Mouse (Mus musculus) embryonic facial prominence, embryonic 11.5 days (tissue): Measurements from ENCODE around the gene Myt1l. TPM values are rescaled to one million over a fixed set of nuclear protein-coding genes. Genes with fewer than 3 reads are reported as not detected.

Source experiments
- ATAC-seq: fragments of 200-750 bp; cut with Nextera tagmentation; replicated peaks from 2 replicates; pipeline ENCODE4 v1.8.0; 2017; ENCODE audit warnings: low read depth; ENCODE audit not compliant: insufficient number of reproducible peaks, low FRiP score, low TSS enrichment
- DNase-seq: peaks from one replicate; pipeline ENCODE4 v3.0.0-alpha.2; 2015; ENCODE audit warnings: low spot score
- H3K27ac ChIP-seq: fragments of 300-500 bp; sonication (generic); replicated peaks from 2 replicates; pipeline ENCODE4 v1.5.1; 2014; ENCODE audit warnings: mild to moderate bottlenecking, low read depth, low read length, control low read depth
- H3K27me3 ChIP-seq: fragments of 300-500 bp; sonication (generic); 2 replicates; pipeline ENCODE4 v1.6.1; 2014; ENCODE audit warnings: mild to moderate bottlenecking, low read length, moderate library complexity, mixed read lengths; ENCODE audit not compliant: control insufficient read depth, insufficient read depth
- H3K36me3 ChIP-seq: fragments of 300-500 bp; sonication (generic); replicated peaks from 2 replicates; pipeline ENCODE4 v1.6.1; 2014; ENCODE audit warnings: low read depth, mild to moderate bottlenecking, low read length, moderate library complexity, mixed read lengths; ENCODE audit not compliant: control insufficient read depth, insufficient read depth
- H3K4me1 ChIP-seq: fragments of 300-500 bp; sonication (generic); 2 replicates; pipeline ENCODE4 v1.6.1; 2014; ENCODE audit warnings: low read length, mixed read lengths; ENCODE audit not compliant: control insufficient read depth, insufficient read depth
- H3K4me2 ChIP-seq: fragments of 300-500 bp; sonication (generic); 2 replicates; pipeline ENCODE4 v1.6.1; 2014; ENCODE audit warnings: low read depth, mild to moderate bottlenecking, control low read depth, low read length, moderate library complexity
- H3K4me3 ChIP-seq: fragments of 300-500 bp; sonication (generic); 2 replicates; pipeline ENCODE4 v1.5.1; 2014; ENCODE audit warnings: low read depth, low read length, control low read depth
- H3K9ac ChIP-seq: fragments of 300-500 bp; sonication (generic); replicated peaks from 2 replicates; pipeline ENCODE4 v1.6.1; 2014; ENCODE audit warnings: mild to moderate bottlenecking, control low read depth, low read length
- H3K9me3 ChIP-seq: fragments of 300-500 bp; sonication (generic); replicated peaks from 2 replicates; pipeline ENCODE4 v1.6.1; 2016; ENCODE audit warnings: mild to moderate bottlenecking, low read length, inconsistent platforms, mixed read lengths; ENCODE audit not compliant: control insufficient read depth
- WGBS: fragments of 180-500 bp; shearing (Covaris S2); extraction: QIAGEN DNeasy Blood & Tissue Kit; methylation state at CpG from one replicate; pipeline ENCODE4 v1.1.7; 2014; 5-methylcytosine and 5-hydroxymethylcytosine counted together
- polyA plus RNA-seq: library from polyadenylated mRNA; unstranded; fragments of >200 nt; fragmentation: Nextera tagmentation; extraction: Ambion mirVana; gene quantifications from 2 replicates; pipeline ENCODE4 v1.2.1, GENCODE M21; 2014

Gene Myt1l
- polyA plus RNA-seq, 1 experiment from 2014 or later = 3.0 TPM

DNA sequence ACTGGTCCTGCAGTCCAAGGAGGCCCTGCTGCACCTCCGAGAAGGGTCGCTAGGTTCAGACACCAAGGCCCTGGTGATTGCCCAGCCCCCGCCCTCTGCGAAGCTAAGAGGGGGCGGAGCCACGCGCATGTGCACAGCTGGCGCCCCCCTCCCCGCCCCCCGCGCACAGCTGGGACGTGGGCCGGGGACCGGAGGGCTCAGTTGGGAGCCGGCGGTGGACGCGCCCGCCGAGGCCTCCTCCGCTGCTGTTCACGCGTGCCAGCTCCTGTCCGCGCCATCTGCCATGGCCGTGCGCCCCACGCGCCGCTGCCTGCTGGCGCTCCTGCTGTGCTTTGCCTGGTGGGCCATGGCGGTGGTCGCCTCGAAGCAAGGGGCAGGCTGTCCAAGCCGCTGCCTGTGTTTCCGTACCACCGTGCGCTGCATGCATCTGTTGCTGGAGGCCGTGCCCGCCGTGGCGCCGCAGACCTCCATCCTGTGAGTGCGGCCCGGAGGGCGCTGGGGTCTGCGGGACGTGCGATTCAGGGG, 409.7 kb downstream of the Myt1l start:
- H3K9ac ChIP-seq = peak overlapping the region; percentile 94
- no peaks in the 10 kb centered on the region for H3K27me3 ChIP-seq
- under 1% methylated on average over 44 of the region's 49 CpGs for WGBS
- peaks cover 3% of the 10 kb centered on the region; the same call in 1 of the 2 replicates for H3K4me1 ChIP-seq
- H3K27ac ChIP-seq = peak overlapping the region; percentile 81
- peak overlapping the region; percentile 46 for H3K4me2 ChIP-seq
- H3K4me3 ChIP-seq = peak overlapping the region; percentile 85
- H3K9me3 ChIP-seq = no peaks in the 10 kb centered on the region
- no peaks in the 10 kb centered on the region for H3K36me3 ChIP-seq
- ATAC-seq (peak; percentile 81), DNase-seq (peak; percentile 90)

DNA sequence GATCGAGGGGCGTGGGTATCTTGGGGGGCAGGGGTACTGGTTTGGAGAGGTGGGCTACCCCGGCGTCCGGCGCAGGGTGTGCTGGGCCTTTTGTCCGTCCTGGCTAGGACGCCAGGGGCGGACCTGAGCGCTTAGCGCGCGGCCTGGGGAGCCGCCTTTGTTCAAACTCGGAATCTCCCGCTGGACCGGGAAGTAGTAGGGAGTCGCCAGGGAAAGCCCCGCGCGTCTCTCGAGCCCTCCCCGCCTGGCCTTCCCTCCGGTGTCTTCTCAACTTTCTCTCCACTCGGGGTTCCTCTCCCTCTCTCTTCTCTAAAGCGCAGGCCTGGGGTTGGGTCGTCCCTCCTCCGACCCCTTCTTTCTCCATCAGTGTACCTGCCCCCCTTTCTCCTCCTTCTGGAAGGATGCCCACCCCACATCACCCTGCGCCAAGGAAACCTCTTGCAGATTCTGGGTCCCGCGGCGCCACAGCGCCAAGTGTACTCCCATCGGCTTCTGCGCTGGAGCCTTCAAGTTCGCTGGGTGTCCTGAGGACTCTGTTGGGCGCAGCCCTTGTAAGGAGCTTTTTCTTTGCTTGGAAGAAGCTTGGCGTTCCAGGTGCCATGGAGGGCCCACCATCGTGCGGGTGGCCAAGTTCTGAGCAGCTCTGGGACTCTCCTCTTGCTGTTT, 410.3 kb downstream of the Myt1l start:
- ATAC-seq (peak; percentile 84), DNase-seq (peak; percentile 74)
- no peaks in the 10 kb centered on the region for H3K36me3 ChIP-seq
- H3K9ac ChIP-seq = peak overlapping the region; percentile 94
- H3K27me3 ChIP-seq = no peaks in the 10 kb centered on the region
- no peaks in the 10 kb centered on the region for H3K9me3 ChIP-seq
- peak overlapping the region; percentile 85 for H3K4me3 ChIP-seq
- H3K27ac ChIP-seq = peak overlapping the region; percentile 81
- WGBS = under 1% methylated on average over 40 of the region's 40 CpGs
- H3K4me1 ChIP-seq = peaks cover 3% of the 10 kb centered on the region; the same call in 1 of the 2 replicates
- H3K4me2 ChIP-seq = peak overlapping the region; percentile 46

GRCm38 (mm10) chr12:29939261-29939671, 411.1 kb downstream of the Myt1l start:
- Histone ChIP-seq H3K4me2 (peak overlapping the region; percentile 46), H3K36me3 (no peaks in the 10 kb centered on the region), H3K27me3 (no peaks in the 10 kb centered on the region), H3K9me3 (no peaks in the 10 kb centered on the region), H3K4me1 (peaks cover 3% of the 10 kb centered on the region; the same call in 1 of the 2 replicates), H3K9ac (peak overlapping the region; percentile 94), H3K4me3 (peak overlapping the region; percentile 85), H3K27ac (no peak overlapping the region)
- WGBS = 5% methylated on average over 8 of the region's 8 CpGs
- ATAC-seq = no peak
- peak; percentile 22 for DNase-seq

GRCm38 (mm10) chr12:29942435-29942834, 414.3 kb downstream of the Myt1l start:
- 85% methylated on average over 2 of the region's 2 CpGs for WGBS
- Histone ChIP-seq H3K4me1 (peaks cover 3% of the 10 kb centered on the region; the same call in 1 of the 2 replicates), H3K27ac (no peak overlapping the region), H3K36me3 (no peaks in the 10 kb centered on the region), H3K9ac (no peak overlapping the region), H3K9me3 (no peaks in the 10 kb centered on the region), H3K4me2 (no peak overlapping the region), H3K4me3 (no peak overlapping the region), H3K27me3 (no peaks in the 10 kb centered on the region)
- ATAC-seq (no peak), DNase-seq (no peak)

GRCm38 (mm10) chr12:29944650-29945049, 416.5 kb downstream of the Myt1l start:
- no peaks in the 10 kb centered on the region for H3K36me3 ChIP-seq
- peaks cover 3% of the 10 kb centered on the region; the same call in 1 of the 2 replicates for H3K4me1 ChIP-seq
- H3K4me2 ChIP-seq = no peak overlapping the region
- ATAC-seq (no peak), DNase-seq (no peak)
- no peak overlapping the region for H3K27ac ChIP-seq
- H3K27me3 ChIP-seq = no peaks in the 10 kb centered on the region
- no peak overlapping the region for H3K9ac ChIP-seq
- H3K9me3 ChIP-seq = no peaks in the 10 kb centered on the region
- WGBS = 86% methylated on average over 3 of the region's 3 CpGs
- H3K4me3 ChIP-seq = no peak overlapping the region

DNA sequence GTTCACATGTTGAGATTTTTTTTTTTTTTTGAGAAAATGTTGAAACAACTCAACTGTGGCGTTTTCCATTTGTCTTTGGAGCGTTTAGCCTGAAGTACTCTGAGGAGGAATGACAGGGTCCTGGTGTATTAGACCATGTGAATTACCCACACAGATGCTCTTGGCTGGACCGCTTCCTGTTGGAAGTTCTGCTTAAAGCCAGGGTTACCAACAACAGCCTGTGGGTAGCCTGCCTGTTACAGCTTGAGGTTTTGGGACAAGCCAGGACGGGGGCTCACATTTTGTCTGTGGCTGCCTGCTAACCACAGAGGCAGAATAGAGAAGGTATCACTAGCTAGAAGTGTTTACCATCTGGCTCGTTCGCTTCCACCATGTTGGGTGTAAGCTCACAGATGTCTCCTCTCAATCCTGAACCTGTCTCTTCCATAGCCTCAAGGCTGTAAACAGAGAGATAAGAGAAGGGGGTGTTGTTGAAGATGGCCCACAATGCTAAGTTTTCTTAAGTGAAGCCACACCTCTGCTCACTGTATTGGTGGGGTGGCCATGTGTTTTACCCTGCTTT, 417.1 kb downstream of the Myt1l start:
- no peak overlapping the region for H3K9ac ChIP-seq
- no peak overlapping the region for H3K4me3 ChIP-seq
- ATAC-seq = no peak
- DNase-seq = no peak
- WGBS = 80% methylated on average over 6 of the region's 6 CpGs
- H3K27ac ChIP-seq = no peak overlapping the region
- H3K4me2 ChIP-seq = no peak overlapping the region
- H3K36me3 ChIP-seq = no peaks in the 10 kb centered on the region
- H3K9me3 ChIP-seq = no peaks in the 10 kb centered on the region
- 0 out of 2 replicates have a peak, but pooled peaks cover under 1% of the 10 kb centered on the region for H3K4me1 ChIP-seq
- H3K27me3 ChIP-seq = no peaks in the 10 kb centered on the region

DNA sequence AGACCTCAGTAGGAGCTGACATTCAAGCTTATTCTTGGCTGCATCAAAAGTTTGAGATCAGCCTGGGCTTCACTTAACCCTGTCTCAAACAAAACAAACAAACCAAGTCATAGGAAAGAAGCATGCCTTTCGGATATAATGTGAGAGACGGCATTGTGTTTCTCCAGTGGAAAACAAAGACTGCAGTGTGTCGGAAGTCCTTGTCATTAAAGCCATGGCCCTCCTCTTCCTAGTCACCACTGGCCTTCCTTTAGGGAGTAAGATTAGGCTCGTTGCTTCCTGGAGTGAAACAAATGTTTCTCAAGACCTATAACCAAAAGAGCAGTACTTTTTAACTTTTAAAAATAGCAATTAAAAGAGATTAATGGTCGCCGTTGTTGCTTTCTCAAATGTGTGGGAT, 422.9 kb downstream of the Myt1l start:
- no peaks in the 10 kb centered on the region for H3K9me3 ChIP-seq
- no peak overlapping the region for H3K4me2 ChIP-seq
- H3K9ac ChIP-seq = no peak overlapping the region
- WGBS = 32% methylated on average over 6 of the region's 6 CpGs
- no peaks in the 10 kb centered on the region; the same call in 1 of the 2 replicates for H3K4me1 ChIP-seq
- DNase-seq (no peak), ATAC-seq (no peak)
- H3K27ac ChIP-seq = no peak overlapping the region
- no peak overlapping the region for H3K4me3 ChIP-seq
- no peaks in the 10 kb centered on the region for H3K27me3 ChIP-seq
- H3K36me3 ChIP-seq = no peaks in the 10 kb centered on the region

- Histone ChIP-seq H3K27me3 (no peaks in the 10 kb centered on the region), H3K9ac (no peak overlapping the region), H3K9me3 (no peaks in the 10 kb centered on the region), H3K4me1 (no peaks in the 10 kb centered on the region; the same call in 1 of the 2 replicates), H3K4me3 (no peak overlapping the region), H3K27ac (no peak overlapping the region), H3K36me3 (no peaks in the 10 kb centered on the region), H3K4me2 (no peak overlapping the region)
- no peak for DNase-seq
- 87% methylated on average over 5 of the region's 5 CpGs for WGBS
- no peak for ATAC-seq
Measured at GRCm38 (mm10) chr12:29951485-29951884, 423.3 kb downstream of the Myt1l start.
